Mouse (Mus musculus) ES-E14 (cell line): ENCODE measurements around the gene Clrn1. TPM values are rescaled to one million over a fixed set of nuclear protein-coding genes. Genes with fewer than 3 reads are reported as not detected.

Experiments
- DNase-seq: peaks from one replicate; pipeline ENCODE4 v3.0.0-alpha.2; 2013; ENCODE audit warnings: low read depth, low spot score
- H3K27ac ChIP-seq: 2 replicates; pipeline ENCODE4 v1.5.1; 2012; ENCODE audit warnings: low read depth, mild to moderate bottlenecking, low read length, moderate library complexity, mixed read lengths; ENCODE audit not compliant: poor library complexity, insufficient read depth, severe bottlenecking
- H3K36me3 ChIP-seq: 2 replicates; pipeline ENCODE4 v1.6.1; 2012; ENCODE audit warnings: mild to moderate bottlenecking, low read length, moderate library complexity, mixed read lengths; ENCODE audit not compliant: control insufficient read depth, poor library complexity, insufficient read depth, severe bottlenecking
- H3K4me1 ChIP-seq, 2 experiments: fragments of 150-350 bp in 1 of 2; sonication (generic) in 1 of 2; 2 replicates each; pipeline ENCODE4 v1.6.1; 2012; ENCODE audit warnings: low read length in 2 of 2, mild to moderate bottlenecking in 1 of 2, mixed read lengths in 1 of 2; ENCODE audit not compliant: control insufficient read depth in 2 of 2, insufficient read depth in 2 of 2, poor library complexity in 1 of 2
- H3K4me3 ChIP-seq, 2 experiments: fragments of 150-350 bp in 1 of 2; sonication (generic) in 1 of 2; 2 replicates each; pipeline ENCODE4 v1.5.1; 2012; ENCODE audit warnings: low read length in 2 of 2, low read depth in 1 of 2, mild to moderate bottlenecking in 1 of 2, mixed read lengths in 1 of 2; ENCODE audit not compliant: insufficient read depth in 1 of 2, poor library complexity in 1 of 2, severe bottlenecking in 1 of 2
- H3K9ac ChIP-seq: 2 replicates; pipeline ENCODE4 v1.6.1; 2012; ENCODE audit warnings: low read depth, mild to moderate bottlenecking, low read length, mixed read lengths; ENCODE audit not compliant: poor library complexity, insufficient read depth, severe bottlenecking
- H3K9me3 ChIP-seq: fragments of 150-350 bp; sonication (generic); 2 replicates; pipeline ENCODE4 v1.6.1; 2012; ENCODE audit warnings: low read depth, mild to moderate bottlenecking, low read length; ENCODE audit not compliant: control insufficient read depth, insufficient read depth
- CHD2 ChIP-seq: IDR thresholded peaks from 2 replicates; pipeline ENCODE4 v1.6.1; 2014; ENCODE audit warnings: mild to moderate bottlenecking, low read depth, low read length, inconsistent platforms
- HCFC1 ChIP-seq: IDR thresholded peaks from 2 replicates; pipeline ENCODE4 v1.6.1; 2012; ENCODE audit warnings: low read length, inconsistent platforms, borderline replicate concordance; ENCODE audit not compliant: insufficient read depth
- MAFK ChIP-seq: IDR thresholded peaks from 2 replicates; pipeline ENCODE4 v1.6.1; 2014; ENCODE audit warnings: mild to moderate bottlenecking, low read depth, low read length, inconsistent platforms; ENCODE audit not compliant: insufficient read depth
- ZC3H11A ChIP-seq: IDR thresholded peaks from 2 replicates; pipeline ENCODE4 v1.6.1; 2012; ENCODE audit warnings: low read depth, mild to moderate bottlenecking, inconsistent platforms, low read length, borderline replicate concordance
- ZNF384 ChIP-seq: IDR thresholded peaks from 2 replicates; pipeline ENCODE4 v1.6.1; 2012; ENCODE audit warnings: low read depth, low read length, inconsistent platforms
- in situ Hi-C, 2 experiments: fragments of 600-800 bp; cut with MboI; formaldehyde crosslinking; loops; one replicate each; pipeline ENCODE4 v1.15.1; 2025; ENCODE audit warnings: low sequenced_read_pairs in 2 of 2, inconsistent platforms in 1 of 2; ENCODE audit not compliant: unreplicated experiment in 2 of 2
- total RNA-seq: library from RNA; depleted of rRNA; stranded (reverse); fragments of 300-350 nt; gene quantifications from 2 replicates; pipeline ENCODE4 v1.2.3, GENCODE M21; 2012

The Clrn1 gene
- total RNA-seq, 1 experiment = 0.13 TPM

DNA sequence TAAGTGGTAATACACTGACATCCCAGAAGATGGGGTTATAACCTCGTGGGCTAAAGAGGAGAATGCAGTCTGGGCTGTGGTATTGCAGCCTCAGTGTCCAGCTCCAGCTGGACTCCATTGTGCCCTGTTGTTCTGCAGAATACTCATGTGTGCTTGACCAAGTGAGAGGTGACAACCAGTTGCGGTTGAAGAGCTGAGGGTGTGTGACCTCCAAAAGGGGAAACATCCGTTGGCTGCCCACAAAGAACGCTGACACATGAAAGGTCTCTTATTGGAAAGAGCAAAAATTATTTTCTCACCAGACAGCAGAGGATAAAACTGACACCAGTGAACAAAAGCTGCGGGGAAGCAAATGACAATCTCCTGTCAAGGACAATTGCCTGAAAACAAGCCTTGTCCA, 36.2 kb upstream of the Clrn1 start:
- in situ Hi-C loops = no loop called here
- Histone ChIP-seq H3K9ac (no peak overlapping the region), H3K27ac (no peak overlapping the region), H3K4me1 (peaks cover 0 to 3% of the 10 kb centered on the region in 2 experiments; a peak in 2 of 4 replicates), H3K36me3 (no peaks in the 10 kb centered on the region), H3K4me3 (no peak overlapping the region), H3K9me3 (no peaks in the 10 kb centered on the region)
- no peak for DNase-seq
- no peak for TF ChIP-seq ZNF384
- TF ChIP-seq ZC3H11A = no peak
- TF ChIP-seq MAFK = no peak

DNA sequence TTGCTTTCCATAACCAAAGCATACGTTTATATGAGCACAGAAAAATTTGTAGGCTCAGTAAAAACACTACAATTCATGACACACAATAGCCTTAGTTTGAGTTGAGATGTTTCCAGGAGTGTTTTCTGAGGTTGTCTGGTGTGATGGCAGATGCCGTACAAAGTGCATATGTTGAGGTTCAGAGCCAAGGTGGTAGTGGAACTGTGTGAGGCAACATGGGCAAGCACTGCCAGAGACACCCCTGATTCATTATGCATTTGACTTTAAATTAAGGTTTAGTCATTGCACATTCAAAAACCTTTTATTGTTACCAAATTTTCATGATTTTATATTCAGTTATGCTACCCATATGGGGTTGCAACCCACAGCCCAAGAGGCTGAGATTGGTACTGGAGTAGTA, 19.5 kb upstream of the Clrn1 start:
- no peak for DNase-seq
- Histone ChIP-seq H3K9me3 (no peaks in the 10 kb centered on the region), H3K4me3 (no peak overlapping the region), H3K9ac (no peak overlapping the region), H3K4me1 (no peaks in the 10 kb centered on the region), H3K36me3 (no peaks in the 10 kb centered on the region), H3K27ac (no peak overlapping the region)
- in situ Hi-C loops = no loop called here
- TF ChIP-seq ZC3H11A (no peak), ZNF384 (no peak), HCFC1 (no peak), MAFK (no peak), CHD2 (no peak)

DNA sequence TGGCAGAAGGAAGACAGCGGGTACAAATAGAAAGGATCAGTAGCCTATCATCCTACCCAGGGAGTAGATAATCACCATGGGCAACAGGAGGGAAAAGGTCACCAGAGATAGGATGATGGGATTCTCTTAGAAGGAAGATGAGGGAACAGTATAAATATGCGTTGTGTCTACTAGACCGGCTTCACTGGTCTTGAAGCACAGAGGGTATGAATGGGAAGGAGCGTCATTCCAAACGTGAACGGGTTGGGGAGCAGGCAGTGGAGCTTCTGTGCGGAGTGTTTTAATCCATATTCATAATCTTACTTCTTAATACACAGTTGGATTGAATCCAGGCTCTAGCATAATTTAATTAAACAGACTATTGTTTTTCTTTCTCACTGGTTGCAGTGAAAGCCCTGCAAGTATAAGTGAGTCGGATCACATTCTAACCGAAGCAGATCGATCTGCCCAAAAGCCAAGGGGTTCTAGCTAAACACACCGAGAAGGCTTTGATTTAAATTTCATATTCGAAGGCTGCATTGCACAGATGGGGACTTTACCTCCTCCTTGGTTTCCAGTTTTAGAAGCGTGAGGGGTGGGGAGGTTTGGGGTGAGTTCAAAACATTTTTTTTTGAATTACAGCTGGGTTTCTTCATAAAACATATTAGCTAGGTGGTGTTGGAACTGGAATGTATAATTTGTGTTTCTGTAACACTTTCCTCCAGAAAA, 17.1 kb upstream of the Clrn1 start:
- no peaks in the 10 kb centered on the region for H3K4me1 ChIP-seq
- in situ Hi-C loops = no loop called here
- no peaks in the 10 kb centered on the region for H3K9me3 ChIP-seq
- H3K9ac ChIP-seq = no peak overlapping the region
- no peak for TF ChIP-seq MAFK
- TF ChIP-seq ZC3H11A = no peak
- TF ChIP-seq CHD2 = no peak
- H3K36me3 ChIP-seq = no peaks in the 10 kb centered on the region
- no peak overlapping the region for H3K27ac ChIP-seq
- no peak overlapping the region for H3K4me3 ChIP-seq
- DNase-seq = no peak

DNA sequence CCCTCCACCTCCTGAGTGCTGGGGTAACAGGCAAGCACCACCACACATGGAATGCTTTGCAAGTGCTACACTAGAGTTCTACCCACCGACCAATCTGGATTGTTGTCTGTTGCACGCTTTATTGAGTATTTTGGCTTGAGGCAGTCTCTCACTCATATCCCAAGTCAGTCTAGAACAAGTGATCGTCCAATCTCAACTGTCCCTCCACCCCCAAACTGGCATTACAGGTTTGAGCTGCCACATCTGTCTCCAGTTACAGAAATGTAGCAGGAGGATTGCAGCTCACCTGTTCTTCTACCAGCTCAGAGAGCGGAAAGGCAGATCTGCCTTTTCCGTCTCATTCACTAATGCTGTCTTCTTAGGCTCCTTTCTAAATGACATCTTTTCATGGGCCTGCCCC, 10.0 kb upstream of the Clrn1 start:
- in situ Hi-C loops = no loop called here
- TF ChIP-seq MAFK = no peak
- TF ChIP-seq CHD2 = no peak
- TF ChIP-seq ZNF384 = no peak
- TF ChIP-seq ZC3H11A = no peak
- TF ChIP-seq HCFC1 = no peak
- Histone ChIP-seq H3K4me3 (no peak overlapping the region), H3K9me3 (no peaks in the 10 kb centered on the region), H3K4me1 (no peaks in the 10 kb centered on the region), H3K27ac (no peak overlapping the region), H3K9ac (no peak overlapping the region), H3K36me3 (no peaks in the 10 kb centered on the region)
- DNase-seq = no peak

DNA sequence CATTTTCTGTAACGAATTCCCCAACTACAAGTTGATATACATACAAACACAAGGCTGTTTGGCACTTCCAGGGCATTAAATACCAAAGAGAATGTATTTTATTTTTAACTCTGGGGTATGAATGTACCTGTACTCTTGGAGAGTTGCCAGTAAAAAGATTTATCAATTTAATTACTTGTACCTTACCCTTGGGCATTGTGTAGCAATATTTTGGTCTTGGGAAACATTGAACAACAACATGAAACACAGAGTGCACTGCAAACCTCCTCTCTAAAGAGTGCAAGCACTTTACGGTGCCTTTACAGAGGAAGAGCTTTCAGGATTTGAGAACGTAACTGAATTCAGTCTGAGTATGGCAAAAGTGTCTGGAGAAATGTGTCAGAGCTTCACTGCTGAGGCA, 9.4 kb upstream of the Clrn1 start:
- Histone ChIP-seq H3K9ac (no peak overlapping the region), H3K4me3 (no peak overlapping the region), H3K36me3 (no peaks in the 10 kb centered on the region), H3K4me1 (no peaks in the 10 kb centered on the region), H3K27ac (no peak overlapping the region), H3K9me3 (no peaks in the 10 kb centered on the region)
- no peak for DNase-seq
- in situ Hi-C loops = no loop called here
- TF ChIP-seq HCFC1 (no peak), CHD2 (no peak), ZC3H11A (no peak), MAFK (no peak), ZNF384 (no peak)
